Mouse (Mus musculus) limb, embryonic 12.5 days (tissue): ENCODE results near the gene Xxylt1. TPM values are rescaled to one million over a fixed set of nuclear protein-coding genes. Genes with fewer than 3 reads are reported as not detected.
"Not testable (repeated sequence)": the region's sequence is repeated elsewhere in the genome, so short reads cannot be mapped to it uniquely, and the experiment has no call there.

Source experiments
- ATAC-seq: fragments of 200-750 bp; cut with Nextera tagmentation; 2 replicates; pipeline ENCODE4 v1.8.0; 2017; ENCODE audit warnings: low read depth, moderate TSS enrichment; ENCODE audit not compliant: insufficient number of reproducible peaks, insufficient read depth, low FRiP score, low TSS enrichment
- H3K27ac ChIP-seq: fragments of 300-500 bp; sonication (generic); 2 replicates; pipeline ENCODE4 v1.5.1; 2016; ENCODE audit warnings: mild to moderate bottlenecking, moderate library complexity
- H3K27me3 ChIP-seq: fragments of 300-500 bp; sonication (generic); 2 replicates; pipeline ENCODE4 v1.6.1; 2016; ENCODE audit warnings: mild to moderate bottlenecking, moderate library complexity
- H3K36me3 ChIP-seq: fragments of 300-500 bp; sonication (generic); 2 replicates; pipeline ENCODE4 v1.6.1; 2016; ENCODE audit warnings: mild to moderate bottlenecking, moderate library complexity
- H3K4me1 ChIP-seq: fragments of 300-500 bp; sonication (generic); replicated peaks from 2 replicates; pipeline ENCODE4 v1.6.1; 2016
- H3K4me2 ChIP-seq: fragments of 300-500 bp; sonication (generic); 2 replicates; pipeline ENCODE4 v1.6.1; 2016; ENCODE audit warnings: mild to moderate bottlenecking, moderate library complexity
- H3K4me3 ChIP-seq: fragments of 300-500 bp; sonication (generic); replicated peaks from 2 replicates; pipeline ENCODE4 v1.5.1; 2016; ENCODE audit warnings: mild to moderate bottlenecking
- H3K9ac ChIP-seq: fragments of 300-500 bp; sonication (generic); replicated peaks from 2 replicates; pipeline ENCODE4 v1.6.1; 2016; ENCODE audit warnings: mild to moderate bottlenecking, moderate library complexity
- H3K9me3 ChIP-seq: fragments of 300-500 bp; sonication (generic); 2 replicates; pipeline ENCODE4 v1.6.1; 2016; ENCODE audit warnings: mild to moderate bottlenecking, moderate library complexity
- WGBS: fragments of 180-500 bp; shearing (Covaris S2); methylation state at CpG from one replicate; pipeline ENCODE4 v1.1.7; 2016; 5-methylcytosine and 5-hydroxymethylcytosine counted together
- polyA plus RNA-seq: library from polyadenylated mRNA; unstranded; fragments of >200 nt; fragmentation: Nextera tagmentation; extraction: Ambion mirVana; gene quantifications from 2 replicates; pipeline ENCODE4 v1.2.1, GENCODE M21; 2016

The Xxylt1 gene
- polyA plus RNA-seq, 1 experiment from 2014 or later = 22.4 TPM

GRCm38 (mm10) chr16:31004321-31004682 lies 76.9 kb downstream of the Xxylt1 start:
- 13% methylated on average over 2 of the region's 2 CpGs for WGBS
- Histone ChIP-seq H3K9ac (no peak overlapping the region; the same call in 1 of the 2 replicates), H3K36me3 (0 out of 2 replicates have a peak, but pooled peaks cover 9% of the 10 kb centered on the region), H3K27me3 (no peaks in the 10 kb centered on the region), H3K4me2 (peak overlapping the region; percentile 42), H3K27ac (peak overlapping the region; percentile 69), H3K9me3 (0 out of 2 replicates have a peak, but pooled peaks cover 3% of the 10 kb centered on the region), H3K4me1 (peaks cover 44% of the 10 kb centered on the region), H3K4me3 (no peak overlapping the region)
- ATAC-seq = peak; percentile 64; the same call in 1 of the 2 replicates

GRCm38 (mm10) chr16:31003592-31004320 lies 77.5 kb downstream of the Xxylt1 start:
- Histone ChIP-seq H3K4me2 (peak overlapping the region; percentile 42), H3K27ac (peak overlapping the region; percentile 69)
- H3K9ac ChIP-seq = not testable (repeated sequence)

GRCm38 (mm10) chr16:31002926-31003325 lies 78.3 kb downstream of the Xxylt1 start:
- no peak overlapping the region for H3K4me3 ChIP-seq
- 0 out of 2 replicates have a peak, but pooled peaks cover 9% of the 10 kb centered on the region for H3K36me3 ChIP-seq
- no peak for ATAC-seq
- H3K4me1 ChIP-seq = peaks cover 44% of the 10 kb centered on the region
- WGBS = 59% methylated on average over 6 of the region's 6 CpGs
- H3K27ac ChIP-seq = peak overlapping the region; percentile 69; the same call in 1 of the 2 replicates
- 0 out of 2 replicates have a peak, but pooled peaks cover 3% of the 10 kb centered on the region for H3K9me3 ChIP-seq
- H3K4me2 ChIP-seq = 0 out of 2 replicates have a peak overlapping the region, but pooled peaks have one; percentile 42
- no peaks in the 10 kb centered on the region for H3K27me3 ChIP-seq
- peak overlapping the region; percentile 42; the same call in 1 of the 2 replicates for H3K9ac ChIP-seq

More at GRCm38 (mm10) chr16:31003592-31004320, 77.5 kb downstream of the Xxylt1 start:
- not testable (repeated sequence) for H3K4me3 ChIP-seq, H3K27me3 ChIP-seq, H3K36me3 ChIP-seq, H3K9me3 ChIP-seq
- ATAC-seq = peak; percentile 64; the same call in 1 of the 2 replicates
- WGBS = 12% methylated on average over 10 of the region's 10 CpGs
- H3K4me1 ChIP-seq = peaks cover 44% of the 10 kb centered on the region

GRCm38 (mm10) chr16:31002117-31002516 lies 79.1 kb downstream of the Xxylt1 start:
- Histone ChIP-seq H3K4me3 (no peak overlapping the region), H3K4me1 (peaks cover 44% of the 10 kb centered on the region), H3K4me2 (no peak overlapping the region), H3K27me3 (no peaks in the 10 kb centered on the region), H3K9ac (no peak overlapping the region), H3K27ac (no peak overlapping the region), H3K36me3 (0 out of 2 replicates have a peak, but pooled peaks cover 5% of the 10 kb centered on the region), H3K9me3 (0 out of 2 replicates have a peak, but pooled peaks cover 3% of the 10 kb centered on the region)
- WGBS = 89% methylated on average over 6 of the region's 6 CpGs
- no peak for ATAC-seq

- Histone ChIP-seq H3K9me3 (0 out of 2 replicates have a peak, but pooled peaks cover 3% of the 10 kb centered on the region), H3K4me1 (peaks cover 24% of the 10 kb centered on the region), H3K4me3 (no peak overlapping the region), H3K9ac (no peak overlapping the region), H3K4me2 (no peak overlapping the region), H3K27me3 (no peaks in the 10 kb centered on the region), H3K36me3 (no peaks in the 10 kb centered on the region), H3K27ac (no peak overlapping the region)
- 83% methylated on average over 2 of the region's 2 CpGs for WGBS
- ATAC-seq = no peak
Observed at GRCm38 (mm10) chr16:30998711-30999110, 82.5 kb downstream of the Xxylt1 start.

GRCm38 (mm10) chr16:30998048-30998447 lies 83.2 kb downstream of the Xxylt1 start:
- WGBS = 84% methylated on average over 2 of the region's 2 CpGs
- Histone ChIP-seq H3K36me3 (no peaks in the 10 kb centered on the region), H3K9me3 (0 out of 2 replicates have a peak, but pooled peaks cover 3% of the 10 kb centered on the region), H3K27me3 (no peaks in the 10 kb centered on the region), H3K27ac (no peak overlapping the region), H3K4me3 (no peak overlapping the region), H3K9ac (no peak overlapping the region), H3K4me2 (no peak overlapping the region), H3K4me1 (peaks cover 18% of the 10 kb centered on the region)
- ATAC-seq = no peak

GRCm38 (mm10) chr16:30995446-30995845 lies 85.8 kb downstream of the Xxylt1 start:
- no peak for ATAC-seq
- H3K9me3 ChIP-seq = 0 out of 2 replicates have a peak, but pooled peaks cover 3% of the 10 kb centered on the region
- H3K27me3 ChIP-seq = no peaks in the 10 kb centered on the region
- no peaks in the 10 kb centered on the region for H3K36me3 ChIP-seq
- H3K4me3 ChIP-seq = no peak overlapping the region
- no peak overlapping the region for H3K4me2 ChIP-seq
- WGBS = 82% methylated on average over 5 of the region's 5 CpGs
- no peak overlapping the region for H3K27ac ChIP-seq
- H3K9ac ChIP-seq = no peak overlapping the region
- peaks cover 12% of the 10 kb centered on the region for H3K4me1 ChIP-seq

- H3K4me2 ChIP-seq = no peak overlapping the region
- H3K4me3 ChIP-seq = no peak overlapping the region
- H3K9ac ChIP-seq = no peak overlapping the region
- WGBS = 39% methylated on average over 2 of the region's 2 CpGs
- no peaks in the 10 kb centered on the region for H3K36me3 ChIP-seq
- no peak overlapping the region for H3K27ac ChIP-seq
- no peaks in the 10 kb centered on the region for H3K9me3 ChIP-seq
- ATAC-seq = no peak
- H3K27me3 ChIP-seq = no peaks in the 10 kb centered on the region
- peaks cover 12% of the 10 kb centered on the region for H3K4me1 ChIP-seq
Observed at GRCm38 (mm10) chr16:30994881-30995280, 86.4 kb downstream of the Xxylt1 start.

GRCm38 (mm10) chr16:30994296-30994695 lies 86.9 kb downstream of the Xxylt1 start:
- H3K4me3 ChIP-seq = no peak overlapping the region
- no peaks in the 10 kb centered on the region for H3K9me3 ChIP-seq
- H3K9ac ChIP-seq = no peak overlapping the region
- H3K4me1 ChIP-seq = peaks cover 12% of the 10 kb centered on the region
- no peak overlapping the region for H3K27ac ChIP-seq
- no peaks in the 10 kb centered on the region for H3K27me3 ChIP-seq
- H3K4me2 ChIP-seq = no peak overlapping the region
- 83% methylated on average over 7 of the region's 7 CpGs for WGBS
- ATAC-seq = no peak
- H3K36me3 ChIP-seq = no peaks in the 10 kb centered on the region

- no peaks in the 10 kb centered on the region for H3K36me3 ChIP-seq
- no peak for ATAC-seq
- H3K4me3 ChIP-seq = no peak overlapping the region
- no peaks in the 10 kb centered on the region for H3K27me3 ChIP-seq
- H3K4me1 ChIP-seq = peaks cover 12% of the 10 kb centered on the region
- no peaks in the 10 kb centered on the region for H3K9me3 ChIP-seq
- H3K27ac ChIP-seq = no peak overlapping the region
- no peak overlapping the region for H3K4me2 ChIP-seq
- H3K9ac ChIP-seq = no peak overlapping the region
- 51% methylated on average over 5 of the region's 5 CpGs for WGBS
Observed at GRCm38 (mm10) chr16:30992568-30992967, 88.7 kb downstream of the Xxylt1 start.

- no peaks in the 10 kb centered on the region for H3K36me3 ChIP-seq
- H3K27ac ChIP-seq = no peak overlapping the region
- H3K4me1 ChIP-seq = peaks cover 7% of the 10 kb centered on the region
- H3K27me3 ChIP-seq = no peaks in the 10 kb centered on the region
- WGBS = 35% methylated on average over 2 of the region's 2 CpGs
- no peak overlapping the region for H3K9ac ChIP-seq
- no peak for ATAC-seq
- H3K9me3 ChIP-seq = no peaks in the 10 kb centered on the region
- H3K4me2 ChIP-seq = no peak overlapping the region
- H3K4me3 ChIP-seq = no peak overlapping the region
Observed at GRCm38 (mm10) chr16:30990661-30991060, 90.6 kb downstream of the Xxylt1 start.
